Mouse (Mus musculus) CH12.LX (cell line): ENCODE measurements around the gene Rcan2. TPM values are rescaled to one million over a fixed set of nuclear protein-coding genes. Genes with fewer than 3 reads are reported as not detected.

ENCODE experiments used
- DNase-seq: peaks from one replicate; pipeline ENCODE4 v3.0.0-alpha.2; 2013; ENCODE audit errors: extremely low read depth
- H3K27ac ChIP-seq: 2 replicates; pipeline ENCODE4 v1.5.1; 2012; ENCODE audit warnings: low read depth, mild to moderate bottlenecking, control low read depth, moderate library complexity; ENCODE audit not compliant: insufficient read depth
- H3K27me3 ChIP-seq: replicated peaks from 2 replicates; pipeline ENCODE3; 2012; ENCODE audit warnings: inconsistent platforms
- H3K36me3 ChIP-seq, 2 experiments: replicated peaks in 1 of 2; 2 replicates each; pipeline versions ENCODE3 to v1.6.1; 2012; ENCODE audit warnings: inconsistent platforms in 1 of 2, low read length in 1 of 2, mild to moderate bottlenecking in 1 of 2, mixed read lengths in 1 of 2, moderate library complexity in 1 of 2; ENCODE audit not compliant: control insufficient read depth in 1 of 2, insufficient read depth in 1 of 2
- H3K4me1 ChIP-seq, 2 experiments: 2 replicates each; pipeline ENCODE4 v1.6.1; 2012; ENCODE audit warnings: inconsistent platforms in 1 of 2, moderate library complexity in 1 of 2; ENCODE audit not compliant: insufficient read depth in 2 of 2, control insufficient read depth in 1 of 2
- H3K4me2 ChIP-seq: 2 replicates; pipeline ENCODE4 v1.6.1; 2012; ENCODE audit warnings: low read depth, mild to moderate bottlenecking, control low read depth; ENCODE audit not compliant: poor library complexity, insufficient read depth, severe bottlenecking
- H3K4me3 ChIP-seq, 3 experiments: fragments of 150-350 bp in 1 of 3; sonication (generic) in 1 of 3; replicated peaks in 1 of 3; 2 replicates each; pipeline versions ENCODE3 to v1.5.1; 2011 to 2012; ENCODE audit warnings: low read depth in 2 of 3, low read length in 2 of 3, mild to moderate bottlenecking in 2 of 3, moderate library complexity in 2 of 3, control low read depth in 1 of 3, improper control_type of control experiment in 1 of 3, inconsistent platforms in 1 of 3, mixed read lengths in 1 of 3; ENCODE audit not compliant: poor library complexity in 1 of 3
- H3K79me2 ChIP-seq: replicated peaks from 2 replicates; pipeline ENCODE4 v1.6.1; 2012; ENCODE audit warnings: mild to moderate bottlenecking, moderate library complexity; ENCODE audit not compliant: control insufficient read depth, poor library complexity, insufficient read depth, severe bottlenecking; ENCODE audit errors: extremely low read depth
- H3K9ac ChIP-seq: 2 replicates; pipeline ENCODE4 v1.6.1; 2012; ENCODE audit warnings: low read depth, mild to moderate bottlenecking, control low read depth, moderate library complexity; ENCODE audit not compliant: insufficient read depth
- H3K9me3 ChIP-seq: replicated peaks from 2 replicates; pipeline ENCODE3; 2012; ENCODE audit warnings: low read length, inconsistent platforms, mixed read lengths
- BHLHE40 ChIP-seq: IDR thresholded peaks from 2 replicates; pipeline ENCODE4 v1.6.1; 2011; ENCODE audit warnings: mild to moderate bottlenecking, low read depth, low read length, improper control_type of control experiment
- CHD1 ChIP-seq: IDR thresholded peaks from 2 replicates; pipeline ENCODE4 v1.6.1; 2012; ENCODE audit warnings: low read depth, low read length, improper control_type of control experiment, inconsistent platforms
- E2F4 ChIP-seq: IDR thresholded peaks from 2 replicates; pipeline ENCODE4 v1.6.1; 2011; ENCODE audit warnings: low read depth, low read length, improper control_type of control experiment; ENCODE audit not compliant: insufficient replicate concordance
- ELF1 ChIP-seq: IDR thresholded peaks from 2 replicates; pipeline ENCODE4 v1.6.1; 2014; ENCODE audit warnings: low read depth, mild to moderate bottlenecking, inconsistent platforms, low read length, improper control_type of control experiment
- ETS1 ChIP-seq: conservative IDR thresholded peaks from 2 replicates; pipeline ENCODE4 v1.6.1; 2012; ENCODE audit warnings: low read depth, mild to moderate bottlenecking, inconsistent platforms, low read length, improper control_type of control experiment, moderate library complexity
- HCFC1 ChIP-seq: IDR thresholded peaks from 2 replicates; pipeline ENCODE4 v1.6.1; 2012; ENCODE audit warnings: low read depth, mild to moderate bottlenecking, inconsistent platforms, low read length, improper control_type of control experiment
- JUN ChIP-seq: IDR thresholded peaks from 2 replicates; pipeline ENCODE4 v1.6.1; 2011; ENCODE audit warnings: low read depth, mild to moderate bottlenecking, low read length, improper control_type of control experiment, moderate library complexity; ENCODE audit not compliant: insufficient read depth
- JUND ChIP-seq: conservative IDR thresholded peaks from 2 replicates; pipeline ENCODE4 v1.6.1; 2011; ENCODE audit warnings: low read depth, low read length, improper control_type of control experiment
- MAX ChIP-seq: IDR thresholded peaks from 2 replicates; pipeline ENCODE4 v1.6.1; 2011; ENCODE audit warnings: low read length, improper control_type of control experiment
- MYC ChIP-seq: IDR thresholded peaks from 2 replicates; pipeline ENCODE4 v1.6.1; 2011; ENCODE audit warnings: low read depth, mild to moderate bottlenecking, improper control_type of control experiment, low read length
- NRF1 ChIP-seq: IDR thresholded peaks from 2 replicates; pipeline ENCODE4 v1.6.1; 2014; ENCODE audit warnings: low read depth, mild to moderate bottlenecking, inconsistent platforms, low read length, improper control_type of control experiment, moderate library complexity
- POLR2A ChIP-seq: IDR thresholded peaks from 2 replicates; pipeline ENCODE4 v1.6.1; 2011; ENCODE audit warnings: low read depth, mild to moderate bottlenecking, improper control_type of control experiment, low read length
- TBP ChIP-seq: conservative IDR thresholded peaks from 2 replicates; pipeline ENCODE4 v1.6.1; 2011; ENCODE audit warnings: low read depth, low read length, improper control_type of control experiment
- USF1 ChIP-seq: IDR thresholded peaks from 2 replicates; pipeline ENCODE4 v1.6.1; 2014; ENCODE audit warnings: low read depth, mild to moderate bottlenecking, inconsistent platforms, low read length, improper control_type of control experiment
- USF2 ChIP-seq: conservative IDR thresholded peaks from 2 replicates; pipeline ENCODE4 v1.6.1; 2011; ENCODE audit warnings: low read depth, low read length, improper control_type of control experiment
- ZC3H11A ChIP-seq: IDR thresholded peaks from 2 replicates; pipeline ENCODE4 v1.6.1; 2012; ENCODE audit warnings: low read depth, mild to moderate bottlenecking, inconsistent platforms, low read length, improper control_type of control experiment
- ZNF384 ChIP-seq: IDR thresholded peaks from 2 replicates; pipeline ENCODE4 v1.6.1; 2012; ENCODE audit warnings: low read depth, low read length, improper control_type of control experiment, inconsistent platforms
- dilution Hi-C: fragments of 300-500 bp; cut with MboI; formaldehyde crosslinking; loops from 2 replicates; pipeline ENCODE4 v1.14.3; 2020; ENCODE audit warnings: low sequenced_read_pairs; ENCODE audit not compliant: extremely low pct_unique_long_range_greater_than_20kb, extremely low pct_ligation_motif_present
- in situ Hi-C: fragments of 300-500 bp; cut with MboI; formaldehyde crosslinking; loops from 3 replicates; pipeline ENCODE4 v1.14.3; 2019; ENCODE audit warnings: low sequenced_read_pairs, low pct_ligation_motif_present, low pct_unique_long_range_greater_than_20kb, mixed read lengths
- polyA plus RNA-seq: library from polyadenylated mRNA; unstranded; fragments of >175 nt; gene quantifications from 2 replicates; pipeline ENCODE4 v1.2.1, GENCODE M21; 2012; ENCODE audit warnings: low read depth; ENCODE audit not compliant: insufficient read length
- total RNA-seq, 2 experiments: library from RNA; depleted of rRNA; stranded (reverse); fragments of 300-350 nt in 1 of 2; fragments of >200 nt in 1 of 2; gene quantifications; 2 replicates each; pipeline ENCODE4 v1.2.3; 2012 to 2014

The Rcan2 gene
- total and polyA plus RNA-seq, 3 experiments = 0.32 to 1.5 TPM; not detected in 1

DNA sequence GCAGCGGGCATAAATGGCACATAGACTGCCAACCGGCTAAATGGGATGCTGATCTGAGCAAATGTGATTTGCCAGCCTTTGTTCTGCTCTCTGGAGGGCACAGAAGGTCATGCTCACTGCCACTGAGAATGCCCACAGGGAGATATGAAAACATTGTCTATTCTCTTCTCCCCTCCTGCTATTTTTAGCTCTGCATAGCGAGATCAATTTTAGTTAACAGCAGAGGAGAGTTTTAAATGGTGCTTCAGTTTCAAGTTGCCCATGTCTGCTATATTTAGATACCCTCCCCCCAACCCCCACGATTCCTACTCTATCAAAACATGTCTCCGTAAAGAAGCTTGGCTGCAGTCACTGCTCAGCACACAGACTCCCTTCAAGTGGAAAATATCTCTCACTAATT is 225.2 kb downstream of the Rcan2 start:
- H3K9ac ChIP-seq = no peak overlapping the region
- TF ChIP-seq ELF1 (no peak), BHLHE40 (no peak), TBP (no peak), E2F4 (no peak), USF2 (no peak), MYC (no peak)
- TF ChIP-seq, all 38 proteins: peak for 0
- dilution Hi-C loops = no loop called here
- H3K4me3 ChIP-seq = no peak overlapping the region
- no peak for DNase-seq
- H3K79me2 ChIP-seq = no peaks in the 10 kb centered on the region
- H3K9me3 ChIP-seq = no peaks in the 10 kb centered on the region
- in situ Hi-C loops = loop anchor here (25.0 kb wide), 2 partner anchors 139 to 314 kb away; no protein-coding TSS in a partner anchor
- no peak overlapping the region for H3K27ac ChIP-seq
- no peaks in the 10 kb centered on the region for H3K27me3 ChIP-seq
- H3K4me1 ChIP-seq = peaks cover 0 to 11% of the 10 kb centered on the region in 2 experiments; a peak in 2 of 4 replicates
- no peak overlapping the region for H3K4me2 ChIP-seq
- H3K36me3 ChIP-seq = no peaks in the 10 kb centered on the region

DNA sequence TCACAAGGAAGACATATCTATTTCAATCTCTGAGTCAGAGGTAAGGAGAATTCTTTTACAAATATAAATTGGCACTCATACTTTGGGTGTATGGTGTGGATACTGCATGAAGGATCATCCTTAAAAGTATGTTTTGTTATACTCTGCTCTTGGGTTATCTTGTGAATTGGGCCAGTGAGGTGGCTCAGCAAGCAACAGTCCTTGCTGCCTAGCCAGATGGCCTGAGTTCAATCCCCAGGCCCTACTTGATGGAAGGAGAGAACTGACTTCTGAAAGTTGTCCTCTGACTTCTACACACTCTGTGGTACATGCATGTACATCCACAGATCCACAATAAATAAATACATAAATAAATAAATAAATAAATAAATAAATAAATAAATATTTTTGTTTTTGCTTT is 225.6 kb downstream of the Rcan2 start:
- in situ Hi-C loops = loop anchor here (25.0 kb wide), 2 partner anchors 139 to 314 kb away; no protein-coding TSS in a partner anchor
- DNase-seq = no peak
- H3K4me3 ChIP-seq = no peak overlapping the region
- H3K9ac ChIP-seq = no peak overlapping the region
- H3K4me2 ChIP-seq = no peak overlapping the region
- no peaks in the 10 kb centered on the region for H3K9me3 ChIP-seq
- H3K4me1 ChIP-seq = peaks cover 0 to 11% of the 10 kb centered on the region in 2 experiments; a peak in 2 of 4 replicates
- TF ChIP-seq E2F4 (no peak), ZC3H11A (no peak), NRF1 (no peak), CHD1 (no peak), USF1 (no peak), HCFC1 (no peak), JUND (no peak), ZNF384 (no peak), ETS1 (no peak), POLR2A (no peak), JUN (no peak), MAX (no peak)
- no peaks in the 10 kb centered on the region for H3K79me2 ChIP-seq
- H3K27ac ChIP-seq = no peak overlapping the region
- no peaks in the 10 kb centered on the region for H3K27me3 ChIP-seq
- H3K36me3 ChIP-seq = no peaks in the 10 kb centered on the region
- dilution Hi-C loops = no loop called here
